Mouse (Mus musculus) liver, adult 2 months (tissue): ENCODE results near the gene Usp32.

Experiments
- CTCF ChIP-seq: fragments of 200-500 bp; IDR thresholded peaks from 2 replicates; pipeline ENCODE4 v1.5.1; 2011; ENCODE audit warnings: low read depth, low read length, control low read depth
- POLR2A ChIP-seq: fragments of 200-500 bp; IDR thresholded peaks from 2 replicates; pipeline ENCODE4 v1.6.1; 2011; ENCODE audit warnings: low read length, control low read depth; ENCODE audit not compliant: insufficient read depth; ENCODE audit errors: extremely low read depth

DNA sequence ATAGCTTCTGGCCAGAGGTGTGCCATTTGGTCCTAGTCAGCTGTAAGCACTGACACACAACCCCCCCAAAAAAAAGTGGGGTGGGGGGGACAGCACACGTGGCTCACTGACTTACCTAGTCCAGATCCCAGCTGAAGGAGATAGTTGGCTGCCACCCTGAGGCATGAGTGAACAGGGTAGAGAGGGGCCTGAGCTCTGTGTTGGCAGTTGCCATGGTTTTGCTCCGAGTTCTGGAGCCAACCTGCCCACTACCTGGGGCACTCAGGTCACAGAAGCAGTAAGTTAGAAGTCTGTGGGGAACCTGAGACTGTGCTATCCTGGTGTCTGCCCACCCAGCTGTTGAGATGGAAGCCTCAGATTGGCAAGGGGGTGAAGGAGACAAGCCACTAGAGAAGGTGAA lies 30.9 kb upstream of the Usp32 start:
- TF ChIP-seq CTCF, result no peak
- no peak for TF ChIP-seq POLR2A
